Mouse (Mus musculus) MEL (cell line): ENCODE data around the gene Aph1c. TPM values are rescaled to one million over a fixed set of nuclear protein-coding genes. Genes with fewer than 3 reads are reported as not detected.
"Not testable (repeated sequence)": the region's sequence is repeated elsewhere in the genome, so short reads cannot be mapped to it uniquely, and the experiment has no call there.

ENCODE experiments used
- DNase-seq: peaks from one replicate; pipeline ENCODE4 v3.0.0; 2011; ENCODE audit warnings: low read depth, low spot score
- H3K27ac ChIP-seq: 2 replicates; pipeline ENCODE4 v1.5.1; 2012; ENCODE audit warnings: low read depth, mild to moderate bottlenecking, control low read depth, low read length, moderate library complexity; ENCODE audit not compliant: control insufficient read depth
- H3K27me3 ChIP-seq, 2 experiments: fragments of 150-350 bp in 1 of 2; sonication (generic) in 1 of 2; 2 replicates each; pipeline ENCODE4 v1.6.1; 2012; ENCODE audit warnings: low read length in 2 of 2, mild to moderate bottlenecking in 2 of 2, improper control_type of control experiment in 1 of 2, moderate library complexity in 1 of 2; ENCODE audit not compliant: insufficient read depth in 2 of 2, control insufficient read depth in 1 of 2
- H3K36me3 ChIP-seq, 2 experiments: 2 replicates each; pipeline ENCODE4 v1.6.1; 2012 to 2014; ENCODE audit warnings: low read length in 2 of 2, improper control_type of control experiment in 1 of 2, inconsistent platforms in 1 of 2, mild to moderate bottlenecking in 1 of 2; ENCODE audit not compliant: insufficient read depth in 2 of 2, control insufficient read depth in 1 of 2
- H3K4me1 ChIP-seq, 2 experiments: fragments of 150-350 bp in 1 of 2; sonication (generic) in 1 of 2; 2 replicates each; pipeline ENCODE4 v1.6.1; 2012; ENCODE audit warnings: low read length in 2 of 2, improper control_type of control experiment in 1 of 2, mild to moderate bottlenecking in 1 of 2; ENCODE audit not compliant: insufficient read depth in 2 of 2, control insufficient read depth in 1 of 2
- H3K4me3 ChIP-seq, 2 experiments: fragments of 150-350 bp in 1 of 2; sonication (generic) in 1 of 2; 2 replicates each; pipeline ENCODE4 v1.5.1; 2012; ENCODE audit warnings: low read depth in 2 of 2, low read length in 2 of 2, mild to moderate bottlenecking in 2 of 2, moderate library complexity in 2 of 2, control low read depth in 1 of 2, improper control_type of control experiment in 1 of 2; ENCODE audit not compliant: control insufficient read depth in 1 of 2, insufficient read depth in 1 of 2
- H3K79me2 ChIP-seq: 2 replicates; pipeline ENCODE4 v1.6.1; 2012; ENCODE audit warnings: mild to moderate bottlenecking, low read length, moderate library complexity; ENCODE audit not compliant: control insufficient read depth, poor library complexity, insufficient read depth
- H3K9ac ChIP-seq: 2 replicates; pipeline ENCODE4 v1.6.1; 2012; ENCODE audit warnings: low read depth, mild to moderate bottlenecking, control low read depth, low read length, moderate library complexity; ENCODE audit not compliant: control insufficient read depth, poor library complexity, severe bottlenecking
- H3K9me3 ChIP-seq: fragments of 150-350 bp; sonication (generic); replicated peaks from 2 replicates; pipeline ENCODE4 v1.6.1; 2012; ENCODE audit warnings: mild to moderate bottlenecking, low read length, improper control_type of control experiment, moderate library complexity; ENCODE audit not compliant: insufficient read depth
- BHLHE40 ChIP-seq: IDR thresholded peaks from 2 replicates; pipeline ENCODE4 v1.6.1; 2012; ENCODE audit warnings: low read depth, mild to moderate bottlenecking, inconsistent platforms, low read length, improper control_type of control experiment, borderline replicate concordance
- CTCF ChIP-seq, 3 experiments: IDR thresholded peaks in 2 of 3; conservative IDR thresholded peaks in 1 of 3; 2 replicates each; pipeline ENCODE4 v1.5.1; 2011 to 2012; ENCODE audit warnings: low read length in 3 of 3, low read depth in 2 of 3, mild to moderate bottlenecking in 2 of 3, improper control_type of control experiment in 1 of 3, inconsistent platforms in 1 of 3, mixed read lengths in 1 of 3, moderate library complexity in 1 of 3; ENCODE audit not compliant: control insufficient read depth in 1 of 3, insufficient read depth in 1 of 3, poor library complexity in 1 of 3, severe bottlenecking in 1 of 3
- ELF1 ChIP-seq: IDR thresholded peaks from 2 replicates; pipeline ENCODE4 v1.6.1; 2014; ENCODE audit warnings: low read depth, mild to moderate bottlenecking, inconsistent platforms, low read length, improper control_type of control experiment, moderate library complexity
- EP300 ChIP-seq, 2 experiments: IDR thresholded peaks; 2 replicates each; pipeline ENCODE4 v1.6.1; 2011; ENCODE audit warnings: improper control_type of control experiment in 2 of 2, low read length in 2 of 2, low read depth in 1 of 2, mild to moderate bottlenecking in 1 of 2
- JUND ChIP-seq: IDR thresholded peaks from 2 replicates; pipeline ENCODE4 v1.6.1; 2011; ENCODE audit warnings: low read depth, mild to moderate bottlenecking, improper control_type of control experiment, low read length
- KAT2A ChIP-seq: conservative IDR thresholded peaks from 2 replicates; pipeline ENCODE4 v1.6.1; 2012; ENCODE audit warnings: low read depth, low read length, improper control_type of control experiment, inconsistent platforms
- MAFK ChIP-seq: IDR thresholded peaks from 2 replicates; pipeline ENCODE4 v1.6.1; 2011; ENCODE audit warnings: low read depth, mild to moderate bottlenecking, low read length, improper control_type of control experiment, borderline replicate concordance
- MAX ChIP-seq: IDR thresholded peaks from 2 replicates; pipeline ENCODE4 v1.6.1; 2011; ENCODE audit warnings: low read length, improper control_type of control experiment
- MAZ ChIP-seq: IDR thresholded peaks from 2 replicates; pipeline ENCODE4 v1.6.1; 2012; ENCODE audit warnings: low read depth, mild to moderate bottlenecking, inconsistent platforms, low read length, improper control_type of control experiment
- MYB ChIP-seq: IDR thresholded peaks from 2 replicates; pipeline ENCODE4 v1.6.1; 2011; ENCODE audit warnings: mild to moderate bottlenecking, low read depth, low read length, improper control_type of control experiment
- POLR2A ChIP-seq, 2 experiments: IDR thresholded peaks; 2 replicates each; pipeline ENCODE4 v1.6.1; 2011 to 2012; ENCODE audit warnings: low read length in 2 of 2, mild to moderate bottlenecking in 2 of 2, control low read depth in 1 of 2, improper control_type of control experiment in 1 of 2, low read depth in 1 of 2, moderate library complexity in 1 of 2; ENCODE audit not compliant: control insufficient read depth in 1 of 2, insufficient read depth in 1 of 2, poor library complexity in 1 of 2
- POLR2AphosphoS2 ChIP-seq: IDR thresholded peaks from 2 replicates; pipeline ENCODE4 v1.6.1; 2011; ENCODE audit warnings: low read length, improper control_type of control experiment
- SIN3A ChIP-seq: IDR thresholded peaks from 2 replicates; pipeline ENCODE4 v1.6.1; 2012; ENCODE audit warnings: low read length, improper control_type of control experiment, inconsistent platforms
- USF1 ChIP-seq: IDR thresholded peaks from 2 replicates; pipeline ENCODE4 v1.6.1; 2014; ENCODE audit warnings: low read depth, mild to moderate bottlenecking, inconsistent platforms, low read length, improper control_type of control experiment, moderate library complexity
- ZKSCAN1 ChIP-seq: IDR thresholded peaks from 2 replicates; pipeline ENCODE4 v1.6.1; 2012; ENCODE audit warnings: low read depth, mild to moderate bottlenecking, inconsistent platforms, low read length, improper control_type of control experiment, moderate library complexity
- polyA plus RNA-seq, 2 experiments: library from polyadenylated mRNA; stranded (reverse) in 1 of 2; unstranded in 1 of 2; fragments of >175 nt in 1 of 2; fragments of >200 nt in 1 of 2; gene quantifications; 2 replicates each; pipeline versions ENCODE4 v1.2.1 to v1.2.4; 2012; ENCODE audit warnings: low replicate concordance in 2 of 2, low read depth in 1 of 2; ENCODE audit not compliant: insufficient read length in 2 of 2, insufficient read depth in 1 of 2, missing spikeins in 1 of 2
- total RNA-seq: library from RNA; depleted of rRNA; stranded (reverse); fragments of 300-350 nt; gene quantifications from 2 replicates; pipeline ENCODE4 v1.2.3, GENCODE M21; 2012

Gene Aph1c
- total and polyA plus RNA-seq, 3 experiments = 0.23 to 0.39 TPM; not detected in 1

DNA sequence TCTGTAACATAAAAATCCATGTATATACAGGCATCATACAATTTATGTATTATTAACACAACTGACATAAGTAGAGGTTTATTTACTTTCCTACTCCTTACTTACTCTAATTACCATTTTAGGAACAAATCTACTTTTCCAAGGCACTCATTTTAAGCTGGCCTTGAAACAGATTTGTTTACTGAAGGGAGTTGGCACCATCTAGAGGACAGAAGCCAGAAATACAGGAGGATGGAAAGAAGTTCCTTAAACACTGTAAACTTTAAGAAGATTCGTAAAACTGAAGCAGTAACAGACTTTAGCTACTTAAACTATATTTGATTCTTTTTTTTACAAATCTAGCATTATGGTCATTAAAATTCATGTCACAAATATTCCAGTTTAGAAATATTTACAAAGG, 8.5 kb downstream of the Aph1c start (continued):
- no peak for TF ChIP-seq MAFK
- TF ChIP-seq JUND = no peak
- TF ChIP-seq BHLHE40 = no peak
- no peak for TF ChIP-seq POLR2A (IDR thresholded peaks at IDR 0.05; ENCODE audit: control insufficient read depth in 1 of 2, insufficient read depth in 1 of 2, low read depth in 1 of 2, low read length in 2 of 2, poor library complexity in 1 of 2)
- no peak for TF ChIP-seq MAZ
- no peak for TF ChIP-seq MYB
- no peak for TF ChIP-seq ELF1
- no peak for TF ChIP-seq EP300 (IDR thresholded peaks at IDR 0.05; ENCODE audit: low read depth in 1 of 2, low read length in 2 of 2)
- no peak for TF ChIP-seq KAT2A

DNA sequence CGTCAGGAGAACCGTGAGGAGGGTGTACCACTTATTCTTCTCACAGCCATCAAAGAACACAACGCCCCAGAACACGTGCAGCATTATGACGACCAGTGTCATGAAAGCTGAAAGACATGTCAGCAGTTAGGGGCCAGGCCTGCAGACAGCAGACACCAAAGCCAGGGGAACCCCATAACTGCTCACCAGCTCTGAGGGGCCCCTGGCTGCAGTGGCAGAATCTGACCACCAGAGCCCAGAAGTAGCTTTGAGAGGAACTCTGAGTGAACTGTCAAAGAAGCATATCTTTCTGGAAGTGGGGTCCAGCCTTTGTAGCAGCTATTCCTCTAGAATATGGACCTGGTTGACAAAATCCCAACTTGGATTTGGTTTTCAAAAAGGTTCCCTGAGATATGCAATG, 12.3 kb downstream of the Aph1c start:
- not testable (repeated sequence) for DNase-seq, H3K9ac ChIP-seq, H3K4me1 ChIP-seq, H3K79me2 ChIP-seq, H3K4me3 ChIP-seq, H3K36me3 ChIP-seq, H3K27ac ChIP-seq, H3K27me3 ChIP-seq, H3K9me3 ChIP-seq
- TF ChIP-seq CTCF (IDR thresholded peaks at IDR 0.05 in 2 of 3, conservative IDR thresholded peaks at IDR 0.05 in 1 of 3; ENCODE audit: control insufficient read depth in 1 of 3, insufficient read depth in 1 of 3, low read depth in 2 of 3, low read length in 3 of 3, poor library complexity in 1 of 3, severe bottlenecking in 1 of 3) = peak in 2 of 3 experiments; percentile 15 to 21; a peak in 3 of 6 replicates

DNA sequence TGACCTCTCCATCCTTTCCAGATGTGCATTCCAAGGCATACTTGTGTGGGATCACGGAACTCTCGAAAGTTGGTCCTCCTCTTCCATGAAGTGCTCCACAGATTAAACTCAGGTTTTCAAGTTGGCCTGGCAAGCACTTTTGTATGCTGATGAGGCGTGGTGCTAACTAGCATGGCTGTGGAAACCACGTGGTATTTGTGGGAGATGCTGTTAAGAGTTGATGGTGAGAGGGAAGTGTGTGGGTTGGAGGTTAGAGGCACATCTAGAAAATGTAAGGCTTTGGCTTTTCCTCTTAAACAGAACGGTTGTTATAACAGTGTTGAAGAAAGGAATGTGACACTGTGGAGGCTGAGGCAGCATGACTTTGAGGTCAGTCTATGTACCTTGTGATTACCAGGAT, 13.5 kb downstream of the Aph1c start:
- no peaks in the 10 kb centered on the region for H3K4me1 ChIP-seq
- no peaks in the 10 kb centered on the region; a peak in 1 of 4 replicates for H3K27me3 ChIP-seq
- TF ChIP-seq POLR2AphosphoS2 (no peak), SIN3A (no peak), MAX (peak; percentile 69), CTCF (IDR thresholded peaks at IDR 0.05 in 2 of 3, conservative IDR thresholded peaks at IDR 0.05 in 1 of 3; ENCODE audit: control insufficient read depth in 1 of 3, insufficient read depth in 1 of 3, low read depth in 2 of 3, low read length in 3 of 3, poor library complexity in 1 of 3, severe bottlenecking in 1 of 3) (no peak), ZKSCAN1 (no peak), USF1 (peak; percentile 42; the same call in 1 of the 2 replicates)
- no peaks in the 10 kb centered on the region for H3K9me3 ChIP-seq
- H3K36me3 ChIP-seq = no peaks in the 10 kb centered on the region
- H3K4me3 ChIP-seq = no peak overlapping the region
- H3K27ac ChIP-seq = no peak overlapping the region
- DNase-seq = no peak
- no peaks in the 10 kb centered on the region for H3K79me2 ChIP-seq
- H3K9ac ChIP-seq = no peak overlapping the region
